Mouse (Mus musculus) embryonic facial prominence, embryonic 12.5 days (tissue): ENCODE data around the gene Nabp2. TPM values are rescaled to one million over a fixed set of nuclear protein-coding genes. Genes with fewer than 3 reads are reported as not detected.

Source experiments
- ATAC-seq: fragments of 200-750 bp; cut with Nextera tagmentation; 2 replicates; pipeline ENCODE4 v1.8.0; 2017; ENCODE audit not compliant: insufficient number of reproducible peaks, insufficient read depth, low FRiP score, low TSS enrichment
- H3K27ac ChIP-seq: fragments of 300-500 bp; sonication (generic); 2 replicates; pipeline ENCODE4 v1.5.1; 2016; ENCODE audit warnings: mild to moderate bottlenecking
- H3K27me3 ChIP-seq: fragments of 300-500 bp; sonication (generic); 2 replicates; pipeline ENCODE4 v1.6.1; 2016; ENCODE audit warnings: mild to moderate bottlenecking, moderate library complexity
- H3K36me3 ChIP-seq: fragments of 300-500 bp; sonication (generic); 2 replicates; pipeline ENCODE4 v1.6.1; 2016; ENCODE audit warnings: mild to moderate bottlenecking
- H3K4me1 ChIP-seq: fragments of 300-500 bp; sonication (generic); 2 replicates; pipeline ENCODE4 v1.6.1; 2016
- H3K4me2 ChIP-seq: fragments of 300-500 bp; sonication (generic); replicated peaks from 2 replicates; pipeline ENCODE4 v1.6.1; 2016; ENCODE audit warnings: mild to moderate bottlenecking, moderate library complexity
- H3K4me3 ChIP-seq: fragments of 300-500 bp; sonication (generic); 2 replicates; pipeline ENCODE4 v1.5.1; 2016; ENCODE audit warnings: mild to moderate bottlenecking
- H3K9ac ChIP-seq: fragments of 300-500 bp; sonication (generic); 2 replicates; pipeline ENCODE4 v1.6.1; 2016; ENCODE audit warnings: mild to moderate bottlenecking, moderate library complexity
- H3K9me3 ChIP-seq: fragments of 300-500 bp; sonication (generic); 2 replicates; pipeline ENCODE4 v1.6.1; 2016; ENCODE audit warnings: mild to moderate bottlenecking, moderate library complexity
- WGBS: fragments of 180-500 bp; shearing (Covaris S2); methylation state at CpG from one replicate; pipeline ENCODE4 v1.1.7; 2016; 5-methylcytosine and 5-hydroxymethylcytosine counted together
- polyA plus RNA-seq: library from polyadenylated mRNA; unstranded; fragments of >200 nt; fragmentation: Nextera tagmentation; extraction: Ambion mirVana; gene quantifications from 2 replicates; pipeline ENCODE4 v1.2.1, GENCODE M21; 2016

Nabp2 gene
- polyA plus RNA-seq, 1 experiment from 2014 or later = 70.1 TPM

- Histone ChIP-seq H3K9ac (no peak overlapping the region), H3K4me1 (no peaks in the 10 kb centered on the region), H3K4me3 (no peak overlapping the region), H3K9me3 (no peaks in the 10 kb centered on the region), H3K27ac (no peak overlapping the region), H3K36me3 (peaks cover 63% of the 10 kb centered on the region), H3K4me2 (no peak overlapping the region), H3K27me3 (no peaks in the 10 kb centered on the region)
- WGBS = 47% methylated on average over 7 of the region's 7 CpGs
- no peak for ATAC-seq
These were observed 13.3 kb upstream of the Nabp2 start for GRCm38 (mm10) chr10:128424604-128425003.

GRCm38 (mm10) chr10:128422426-128422825 lies 11.1 kb upstream of the Nabp2 start:
- 89% methylated on average over 5 of the region's 5 CpGs for WGBS
- H3K9ac ChIP-seq = no peak overlapping the region
- H3K36me3 ChIP-seq = peaks cover 67% of the 10 kb centered on the region
- no peaks in the 10 kb centered on the region for H3K27me3 ChIP-seq
- H3K4me2 ChIP-seq = no peak overlapping the region
- ATAC-seq = no peak
- H3K4me3 ChIP-seq = no peak overlapping the region
- H3K27ac ChIP-seq = no peak overlapping the region
- no peaks in the 10 kb centered on the region for H3K4me1 ChIP-seq
- H3K9me3 ChIP-seq = no peaks in the 10 kb centered on the region

GRCm38 (mm10) chr10:128414848-128415247 lies 3.6 kb upstream of the Nabp2 start:
- Histone ChIP-seq H3K27me3 (no peaks in the 10 kb centered on the region), H3K9ac (no peak overlapping the region), H3K4me1 (peaks cover 23% of the 10 kb centered on the region), H3K36me3 (peaks cover 50% of the 10 kb centered on the region), H3K27ac (no peak overlapping the region), H3K9me3 (no peaks in the 10 kb centered on the region), H3K4me2 (no peak overlapping the region), H3K4me3 (no peak overlapping the region)
- no peak for ATAC-seq
- 91% methylated on average over 5 of the region's 5 CpGs for WGBS

GRCm38 (mm10) chr10:128413076-128413475 lies 1.8 kb upstream of the Nabp2 start:
- peak overlapping the region; percentile 87; the same call in 1 of the 2 replicates for H3K9ac ChIP-seq
- no peak for ATAC-seq
- H3K4me1 ChIP-seq = peaks cover 29% of the 10 kb centered on the region
- no peaks in the 10 kb centered on the region for H3K9me3 ChIP-seq
- H3K36me3 ChIP-seq = peaks cover 35% of the 10 kb centered on the region
- 63% methylated on average over 1 of the region's 1 CpGs for WGBS
- no peaks in the 10 kb centered on the region for H3K27me3 ChIP-seq
- H3K4me3 ChIP-seq = no peak overlapping the region
- H3K27ac ChIP-seq = no peak overlapping the region
- H3K4me2 ChIP-seq = peak overlapping the region; percentile 84; the same call in 1 of the 2 replicates

GRCm38 (mm10) chr10:128412558-128412957 lies 1.3 kb upstream of the Nabp2 start:
- peaks cover 29% of the 10 kb centered on the region for H3K36me3 ChIP-seq
- ATAC-seq = no peak
- H3K27ac ChIP-seq = peak overlapping the region; percentile 95

GRCm38 (mm10) chr10:128412055-128412381 lies 726 bp upstream of the Nabp2 start:
- peak overlapping the region; percentile 95 for H3K27ac ChIP-seq
- no peaks in the 10 kb centered on the region for H3K9me3 ChIP-seq
- WGBS = 0% methylated on average over 14 of the region's 14 CpGs
- H3K4me2 ChIP-seq = peak overlapping the region; percentile 84
- ATAC-seq = no peak
- peaks cover 29% of the 10 kb centered on the region for H3K4me1 ChIP-seq
- peak overlapping the region; percentile 87 for H3K9ac ChIP-seq
- H3K27me3 ChIP-seq = no peaks in the 10 kb centered on the region
- peak overlapping the region; percentile 93 for H3K4me3 ChIP-seq
- H3K36me3 ChIP-seq = peaks cover 24% of the 10 kb centered on the region

More at GRCm38 (mm10) chr10:128412558-128412957, 1.3 kb upstream of the Nabp2 start:
- H3K9ac ChIP-seq = peak overlapping the region; percentile 87
- H3K4me1 ChIP-seq = peaks cover 29% of the 10 kb centered on the region
- H3K4me2 ChIP-seq = peak overlapping the region; percentile 84
- peak overlapping the region; percentile 93 for H3K4me3 ChIP-seq
- no peaks in the 10 kb centered on the region for H3K9me3 ChIP-seq
- H3K27me3 ChIP-seq = no peaks in the 10 kb centered on the region
- WGBS = 64% methylated on average over 1 of the region's 1 CpGs

GRCm38 (mm10) chr10:128410560-128410845 lies 789 bp downstream of the Nabp2 start:
- ATAC-seq = no peak
- H3K36me3 ChIP-seq = peaks cover 20% of the 10 kb centered on the region
- WGBS = 23% methylated on average over 4 of the region's 4 CpGs
- H3K4me1 ChIP-seq = peaks cover 29% of the 10 kb centered on the region
- no peaks in the 10 kb centered on the region for H3K9me3 ChIP-seq
- peak overlapping the region; percentile 84 for H3K4me2 ChIP-seq
- no peaks in the 10 kb centered on the region for H3K27me3 ChIP-seq
- H3K4me3 ChIP-seq = peak overlapping the region; percentile 93
- H3K27ac ChIP-seq = peak overlapping the region; percentile 80
- peak overlapping the region; percentile 87; the same call in 1 of the 2 replicates for H3K9ac ChIP-seq

GRCm38 (mm10) chr10:128409692-128410559 lies 1.4 kb downstream of the Nabp2 start:
- peak overlapping the region; percentile 93 for H3K4me3 ChIP-seq
- ATAC-seq = peak; percentile 86
- H3K27me3 ChIP-seq = no peaks in the 10 kb centered on the region
- H3K27ac ChIP-seq = peak overlapping the region; percentile 80
- no peaks in the 10 kb centered on the region for H3K9me3 ChIP-seq
- H3K36me3 ChIP-seq = peaks cover 15% of the 10 kb centered on the region
- H3K4me1 ChIP-seq = peaks cover 29% of the 10 kb centered on the region
- H3K4me2 ChIP-seq = peak overlapping the region; percentile 84
- H3K9ac ChIP-seq = peak overlapping the region; percentile 87
- 6% methylated on average over 36 of the region's 36 CpGs for WGBS

GRCm38 (mm10) chr10:128408591-128409535 lies 2.4 kb downstream of the Nabp2 start:
- 19% methylated on average over 35 of the region's 35 CpGs for WGBS

GRCm38 (mm10) chr10:128403931-128404330 lies 7.4 kb downstream of the Nabp2 start:
- 86% methylated on average over 7 of the region's 7 CpGs for WGBS
- H3K27ac ChIP-seq = no peak overlapping the region
- H3K9me3 ChIP-seq = no peaks in the 10 kb centered on the region
- no peak overlapping the region for H3K9ac ChIP-seq
- ATAC-seq = no peak
- no peak overlapping the region for H3K4me2 ChIP-seq
- no peak overlapping the region for H3K4me3 ChIP-seq
- H3K4me1 ChIP-seq = peaks cover 11% of the 10 kb centered on the region; the same call in 1 of the 2 replicates
- 0 out of 2 replicates have a peak, but pooled peaks cover 2% of the 10 kb centered on the region for H3K27me3 ChIP-seq
- peaks cover 8% of the 10 kb centered on the region for H3K36me3 ChIP-seq

More at GRCm38 (mm10) chr10:128408591-128409535, 2.4 kb downstream of the Nabp2 start:
- peak overlapping the region; percentile 79 for H3K27ac ChIP-seq
- H3K4me2 ChIP-seq = peak overlapping the region; percentile 82
- H3K9me3 ChIP-seq = no peaks in the 10 kb centered on the region
- no peaks in the 10 kb centered on the region for H3K27me3 ChIP-seq
- no peak; the same call in 1 of the 2 replicates for ATAC-seq
- peak overlapping the region; percentile 75 for H3K9ac ChIP-seq
- H3K36me3 ChIP-seq = peaks cover 9% of the 10 kb centered on the region
- peak overlapping the region; percentile 93 for H3K4me3 ChIP-seq
- peaks cover 29% of the 10 kb centered on the region for H3K4me1 ChIP-seq

- WGBS = 74% methylated on average over 9 of the region's 9 CpGs
- Histone ChIP-seq H3K36me3 (peaks cover 16% of the 10 kb centered on the region), H3K4me1 (0 out of 2 replicates have a peak, but pooled peaks cover 5% of the 10 kb centered on the region), H3K9me3 (no peaks in the 10 kb centered on the region), H3K4me3 (no peak overlapping the region), H3K27me3 (0 out of 2 replicates have a peak, but pooled peaks cover 2% of the 10 kb centered on the region), H3K9ac (no peak overlapping the region), H3K27ac (no peak overlapping the region), H3K4me2 (no peak overlapping the region)
- ATAC-seq = no peak
These were observed 9.7 kb downstream of the Nabp2 start for GRCm38 (mm10) chr10:128401638-128402037.
